Mouse (Mus musculus): ENCODE measurements around the gene Tcstv3. TPM values are rescaled to one million over a fixed set of nuclear protein-coding genes. Genes with fewer than 3 reads are reported as not detected.

Gene Tcstv3
- polyA plus RNA-seq, 1 experiment from 2014 or later: not detected

Other genes starting within 250 kb of the Tcstv3 start
- gene Gm20767, start 176.6 kb upstream of the Tcstv3 start, polyA plus RNA-seq (2015; fragmentation: Nextera tagmentation; extraction: Ambion mirVana): not detected in 2 replicates
- not detected in 2 replicates for gene Gm21818, start 144.4 kb upstream of the Tcstv3 start, polyA plus RNA-seq (2015; fragmentation: Nextera tagmentation; extraction: Ambion mirVana)
- not detected in 2 replicates for gene Gm21762, start 100.9 kb upstream of the Tcstv3 start, polyA plus RNA-seq (2015; fragmentation: Nextera tagmentation; extraction: Ambion mirVana)
- not detected in 2 replicates for gene Gm21731, start 77.8 kb upstream of the Tcstv3 start, polyA plus RNA-seq (2015; fragmentation: Nextera tagmentation; extraction: Ambion mirVana)
- gene AF067061, start 53.8 kb upstream of the Tcstv3 start, polyA plus RNA-seq (2015; fragmentation: Nextera tagmentation; extraction: Ambion mirVana): not detected in 2 replicates
- 0.42 TPM in 1 of 2 replicates, not detected in the other for gene BC147527, start 16.5 kb upstream of the Tcstv3 start, polyA plus RNA-seq (2015; fragmentation: Nextera tagmentation; extraction: Ambion mirVana)

All from embryonic facial prominence, embryonic 13.5 days (tissue).